Mouse (Mus musculus) bone marrow macrophage, adult 2 months (primary cell): ENCODE data around the gene Usp47. TPM values are rescaled to one million over a fixed set of nuclear protein-coding genes. Genes with fewer than 3 reads are reported as not detected.

ENCODE experiments used
- H3K27ac ChIP-seq: 2 replicates; pipeline ENCODE4 v1.5.1; 2012; ENCODE audit warnings: low read depth, low read length; ENCODE audit not compliant: insufficient read depth
- H3K4me1 ChIP-seq: 2 replicates; pipeline ENCODE4 v1.6.1; 2012; ENCODE audit warnings: low read length; ENCODE audit not compliant: control insufficient read depth, insufficient read depth
- H3K4me3 ChIP-seq: 2 replicates; pipeline ENCODE4 v1.5.1; 2012; ENCODE audit warnings: mild to moderate bottlenecking, low read length, moderate library complexity; ENCODE audit not compliant: insufficient read depth
- CTCF ChIP-seq: IDR thresholded peaks from 2 replicates; pipeline ENCODE4 v1.5.1; 2012; ENCODE audit warnings: low read depth, mild to moderate bottlenecking, low read length, moderate library complexity
- POLR2A ChIP-seq: IDR thresholded peaks from 2 replicates; pipeline ENCODE4 v1.6.1; 2012; ENCODE audit warnings: mild to moderate bottlenecking, low read depth, low read length, borderline replicate concordance
- polyA plus RNA-seq: library from polyadenylated mRNA; stranded (reverse); fragments of >200 nt; gene quantifications from 2 replicates; pipeline ENCODE4 v1.2.4, GENCODE M21; 2012; ENCODE audit not compliant: missing spikeins, insufficient read depth, insufficient read length

Gene Usp47
- polyA plus RNA-seq, 1 experiment: 39.2 TPM

GRCm38 (mm10) chr7:112118086-112118485, 94.8 kb downstream of the Usp47 start:
- Histone ChIP-seq H3K4me3 (no peak overlapping the region), H3K27ac (no peak overlapping the region), H3K4me1 (no peaks in the 10 kb centered on the region)
- TF ChIP-seq CTCF (no peak), POLR2A (no peak)

GRCm38 (mm10) chr7:112119248-112119647, 95.9 kb downstream of the Usp47 start:
- H3K4me3 ChIP-seq: no peak overlapping the region
- TF ChIP-seq CTCF (no peak), POLR2A (no peak)

GRCm38 (mm10) chr7:112120861-112121810, 97.8 kb downstream of the Usp47 start:
- no peak overlapping the region for H3K4me3 ChIP-seq
- H3K27ac ChIP-seq: no peak overlapping the region
- TF ChIP-seq CTCF: no peak
- TF ChIP-seq POLR2A: no peak
- no peaks in the 10 kb centered on the region for H3K4me1 ChIP-seq

More at GRCm38 (mm10) chr7:112119248-112119647, 95.9 kb downstream of the Usp47 start:
- Histone ChIP-seq H3K27ac (no peak overlapping the region), H3K4me1 (no peaks in the 10 kb centered on the region)

- no peak for TF ChIP-seq CTCF
- TF ChIP-seq POLR2A: no peak
- Histone ChIP-seq H3K27ac (no peak overlapping the region), H3K4me3 (no peak overlapping the region), H3K4me1 (no peaks in the 10 kb centered on the region)
Measured at GRCm38 (mm10) chr7:112121866-112122500, 98.7 kb downstream of the Usp47 start.

- no peak for TF ChIP-seq POLR2A
- TF ChIP-seq CTCF: no peak
- Histone ChIP-seq H3K4me3 (no peak overlapping the region), H3K4me1 (no peaks in the 10 kb centered on the region), H3K27ac (no peak overlapping the region)
Measured at GRCm38 (mm10) chr7:112123612-112124011, 100.3 kb downstream of the Usp47 start.

GRCm38 (mm10) chr7:112125625-112126260, 102.4 kb downstream of the Usp47 start:
- Histone ChIP-seq H3K27ac (no peak overlapping the region), H3K4me1 (no peaks in the 10 kb centered on the region), H3K4me3 (no peak overlapping the region)
- no peak for TF ChIP-seq CTCF
- TF ChIP-seq POLR2A: no peak

GRCm38 (mm10) chr7:112127085-112127637, 103.9 kb downstream of the Usp47 start:
- H3K27ac ChIP-seq: no peak overlapping the region
- H3K4me3 ChIP-seq: no peak overlapping the region
- no peaks in the 10 kb centered on the region for H3K4me1 ChIP-seq
- TF ChIP-seq POLR2A (no peak), CTCF (no peak)

- Histone ChIP-seq H3K4me1 (no peaks in the 10 kb centered on the region), H3K4me3 (no peak overlapping the region), H3K27ac (no peak overlapping the region)
- no peak for TF ChIP-seq POLR2A
- TF ChIP-seq CTCF: no peak
Measured at GRCm38 (mm10) chr7:112127954-112128353, 104.7 kb downstream of the Usp47 start.

GRCm38 (mm10) chr7:112128810-112129209, 105.5 kb downstream of the Usp47 start:
- Histone ChIP-seq H3K27ac (no peak overlapping the region), H3K4me1 (no peaks in the 10 kb centered on the region), H3K4me3 (no peak overlapping the region)
- TF ChIP-seq POLR2A: no peak
- TF ChIP-seq CTCF: no peak
